ENCODE assay signal across 10 mouse cellular contexts in genomic region chr13:110902994-110903644, GRCm38 (mm10).
DNase-seq lines count a peak whose midpoint lies in the region; ATAC-seq and TF ChIP-seq lines count a peak whose summit lies in the region.
"Had no signal": no experiment of that assay in that cellular context is flagged by ENCODE, and none has a peak within 500 bp of the region (broad histone marks: within the 10 kb centered on the region; RNA-seq: fewer than 3 reads in every experiment).

No protein-coding gene starts in this region.

- no peak overlapping the region for H3K4me2 ChIP-seq in forebrain, embryonic 13.5 days
- no peak overlapping the region for H3K4me2 ChIP-seq in kidney, embryonic 16.5 days (replicated peaks; ENCODE audit: low read depth, low read length)
- H3K4me2 ChIP-seq in liver, postnatal 0 days (ENCODE audit: low read depth, low read length), result no peak overlapping the region

- WGBS in forebrain, embryonic 10.5 days, result 87% methylated on average over 7 of the region's 7 CpGs
- 77% methylated on average over 7 of the region's 7 CpGs for WGBS in forebrain, embryonic 13.5 days
- 51% methylated on average over 7 of the region's 7 CpGs for WGBS in kidney, embryonic 16.5 days
- 27% methylated on average over 7 of the region's 7 CpGs for WGBS in liver, postnatal 0 days (ENCODE audit: insufficient replicate concordance)

- peak overlapping the region; percentile 26; the same call in 1 of the 2 replicates for H3K27ac ChIP-seq in forebrain, embryonic 10.5 days
- no peak overlapping the region for H3K27ac ChIP-seq in forebrain, embryonic 13.5 days
- H3K27ac ChIP-seq in kidney, embryonic 16.5 days (ENCODE audit: low read length), result peak overlapping the region; percentile 61
- H3K27ac ChIP-seq in liver, postnatal 0 days (ENCODE audit: low read depth), result peak overlapping the region; percentile 72; the same call in 1 of the 2 replicates

- no peaks in the 10 kb centered on the region for H3K27me3 ChIP-seq in forebrain, embryonic 10.5 days (ENCODE audit: poor library complexity, severe bottlenecking)
- no peaks in the 10 kb centered on the region for H3K27me3 ChIP-seq in forebrain, embryonic 13.5 days
- H3K27me3 ChIP-seq in kidney, embryonic 16.5 days (ENCODE audit: insufficient read depth, low read length), result no peaks in the 10 kb centered on the region
- H3K27me3 ChIP-seq in liver, postnatal 0 days (ENCODE audit: insufficient read depth, low read length), result no peaks in the 10 kb centered on the region
- H3K27me3 ChIP-seq: CH12.LX had no signal

- H3K4me1 ChIP-seq in forebrain, embryonic 10.5 days, result peaks cover 13% of the 10 kb centered on the region
- H3K4me1 ChIP-seq in forebrain, embryonic 13.5 days, result no peaks in the 10 kb centered on the region
- peaks cover 18% of the 10 kb centered on the region for H3K4me1 ChIP-seq in kidney, embryonic 16.5 days (ENCODE audit: insufficient read depth, low read length)
- peaks cover 7% of the 10 kb centered on the region; the same call in 1 of the 2 replicates for H3K4me1 ChIP-seq in liver, postnatal 0 days (ENCODE audit: insufficient read depth)

- H3K9ac ChIP-seq in forebrain, embryonic 13.5 days, result no peak overlapping the region
- H3K9ac ChIP-seq in kidney, embryonic 16.5 days (replicated peaks; ENCODE audit: low read length), result no peak overlapping the region
- H3K9ac ChIP-seq in liver, postnatal 0 days (replicated peaks), result no peak overlapping the region

- ATAC-seq in forebrain, embryonic 13.5 days, result no peak
- peak; percentile 87 for ATAC-seq in kidney, embryonic 16.5 days (ENCODE audit: low FRiP score, low TSS enrichment)
- ATAC-seq in liver, postnatal 0 days, result peak; percentile 72
- ATAC-seq in erythroid progenitor cell, adult 5-6 weeks (replicated peaks; ENCODE audit: low FRiP score, poor library complexity, severe bottlenecking), result no peak

- TF ChIP-seq CTCF in liver, postnatal 0 days (IDR thresholded peaks at IDR 0.05; ENCODE audit: low read depth), result no peak

- no peaks in the 10 kb centered on the region for H3K9me3 ChIP-seq in forebrain, embryonic 10.5 days
- no peaks in the 10 kb centered on the region for H3K9me3 ChIP-seq in forebrain, embryonic 13.5 days (replicated peaks)
- no peaks in the 10 kb centered on the region for H3K9me3 ChIP-seq in kidney, embryonic 16.5 days (ENCODE audit: low read length)
- H3K9me3 ChIP-seq in liver, postnatal 0 days (ENCODE audit: low read length), result no peaks in the 10 kb centered on the region

- DNase-seq in forebrain, embryonic 10.5 days (ENCODE audit: extremely low spot score, low spot score), result no peak
- peak; percentile 76 to 86 for DNase-seq in adrenal gland, postnatal 36 days
- DNase-seq in heart, adult 8-10 months (ENCODE audit: low spot score), result peak; percentile 95
- peak; percentile 78 for DNase-seq in liver, postnatal 0 days
- DNase-seq in right cerebral cortex, postnatal 14 days, result peak; percentile 76

- no peaks in the 10 kb centered on the region for H3K36me3 ChIP-seq in forebrain, embryonic 10.5 days (replicated peaks)
- H3K36me3 ChIP-seq in forebrain, embryonic 13.5 days (ENCODE audit: poor library complexity, severe bottlenecking), result no peaks in the 10 kb centered on the region
- H3K36me3 ChIP-seq in kidney, embryonic 16.5 days (ENCODE audit: insufficient read depth, low read length), result no peaks in the 10 kb centered on the region
- H3K36me3 ChIP-seq in liver, postnatal 0 days (replicated peaks; ENCODE audit: insufficient read depth, low read length), result no peaks in the 10 kb centered on the region

- TF ChIP-seq EP300 in liver, postnatal 0 days (IDR thresholded peaks at IDR 0.05; ENCODE audit: low read depth), result no peak

- no peak overlapping the region for H3K4me3 ChIP-seq in forebrain, embryonic 10.5 days
- H3K4me3 ChIP-seq in forebrain, embryonic 13.5 days, result no peak overlapping the region
- no peak overlapping the region for H3K4me3 ChIP-seq in kidney, embryonic 16.5 days (ENCODE audit: low read length)
- H3K4me3 ChIP-seq in liver, postnatal 0 days (ENCODE audit: low read depth, low read length), result no peak overlapping the region
- H3K4me3 ChIP-seq: erythroblast, embryonic 14.5 days had no signal

Comparison
In these comparisons a context has a peak if more than half of its experiments do, and no peak if none do; other contexts are left out.
1. ATAC-seq: peak in kidney, embryonic 16.5 days (single experiment) and liver, postnatal 0 days (single experiment); none in forebrain, embryonic 13.5 days (single experiment) and erythroid progenitor cell, adult 5-6 weeks (single experiment).